8 mouse cellular contexts compared by ENCODE assay signal in the genomic region with DNA sequence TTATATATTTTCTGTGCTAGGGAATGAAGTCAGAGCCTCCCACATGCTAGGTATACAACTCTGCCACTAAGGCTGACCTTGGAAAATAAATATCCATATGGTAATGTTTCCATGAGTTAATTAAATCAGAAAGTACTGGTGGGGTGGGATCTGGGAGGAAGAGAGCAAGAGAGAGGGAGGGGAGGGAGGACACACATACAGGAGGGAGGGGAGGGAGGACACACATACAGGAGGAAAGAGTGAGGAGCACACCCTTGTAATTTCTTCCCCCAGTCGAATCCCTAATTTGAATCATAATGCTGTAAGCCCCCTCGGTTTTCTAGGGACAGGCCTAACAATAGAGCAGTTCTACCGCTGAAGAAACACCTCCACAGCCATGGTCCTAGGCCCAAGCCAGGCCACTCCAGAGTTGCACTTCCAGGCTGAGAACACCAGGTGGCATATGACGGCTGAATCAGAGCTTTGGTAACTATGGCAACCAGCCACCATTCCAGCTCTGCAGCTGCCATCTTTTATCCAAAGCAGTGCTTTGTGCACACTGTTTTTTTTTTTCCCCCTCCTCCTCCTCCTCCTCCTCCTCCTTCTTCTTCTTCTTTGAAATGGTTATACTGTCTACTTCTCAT. TPM values are rescaled to one million over a fixed set of nuclear protein-coding genes. Genes with fewer than 3 reads are reported as not detected.
DNase-seq lines count a peak whose midpoint lies in the region; ATAC-seq and TF ChIP-seq lines count a peak whose summit lies in the region.

No protein-coding gene starts in this region.

- TF ChIP-seq CTCF in layer of hippocampus, adult 2 months (conservative IDR thresholded peaks at IDR 0.05), result peak; percentile 79

- H3K4me1 ChIP-seq in forebrain, embryonic 13.5 days, result peaks cover 28% of the 10 kb centered on the region

- 3% methylated on average over 4 of the region's 4 CpGs for WGBS in forebrain, embryonic 13.5 days

- no peak overlapping the region for H3K9ac ChIP-seq in forebrain, embryonic 13.5 days

- H3K27ac ChIP-seq in forebrain, embryonic 13.5 days, result peak overlapping the region; percentile 52
- H3K27ac ChIP-seq in layer of hippocampus, adult 2 months, result no peak overlapping the region

- DNase-seq in Muller cell, postnatal 12 days (ENCODE audit: inconsistent ontology term), result peak; percentile 61
- DNase-seq in c-Kit-positive CD71-positive TER-119-positive erythroid progenitor cells, embryonic 14.5 days (ENCODE audit: low spot score), result peak; percentile 25
- DNase-seq in heart, postnatal 4 days, result peak; percentile 76
- peak; percentile 66 to 78 for DNase-seq in layer of hippocampus, adult 2 months (ENCODE audit: low spot score in 2 of 2)
- DNase-seq in lung, postnatal 10 days, result peak; percentile 81
- DNase-seq in ovary, postnatal 14 days (ENCODE audit: low spot score), result peak; percentile 47
- DNase-seq in thymus, postnatal 25 days, result peak; percentile 79

- ATAC-seq in forebrain, embryonic 13.5 days, result peak; percentile 84

- no peaks in the 10 kb centered on the region for H3K9me3 ChIP-seq in forebrain, embryonic 13.5 days (replicated peaks)

- H3K4me3 ChIP-seq in forebrain, embryonic 13.5 days, result no peak overlapping the region
- H3K4me3 ChIP-seq in layer of hippocampus, adult 2 months, result no peak overlapping the region

- H3K4me2 ChIP-seq in forebrain, embryonic 13.5 days, result no peak overlapping the region

- H3K36me3 ChIP-seq in forebrain, embryonic 13.5 days (ENCODE audit: poor library complexity, severe bottlenecking), result no peaks in the 10 kb centered on the region

- H3K27me3 ChIP-seq in forebrain, embryonic 13.5 days, result no peaks in the 10 kb centered on the region

RNA-seq across cellular contexts. Expression of gene Akr1d1, which starts 59.5 kb away (rescaled TPM):
- polyA plus RNA-seq in forebrain, embryonic 13.5 days (2015; fragmentation: Nextera tagmentation; extraction: Ambion mirVana), result not detected in 2 replicates
- not detected for total RNA-seq in heart, postnatal 4 days (2021)
- not detected for total RNA-seq in layer of hippocampus, adult 2 months (2021)

Comparison
In these comparisons a context has a peak if more than half of its experiments do, and no peak if none do; other contexts are left out.
1. DNase-seq: peak in every context shown above with its lines; median percentile 81 in lung, postnatal 10 days; 79 in thymus, postnatal 25 days; 76 in heart, postnatal 4 days; 72 in layer of hippocampus, adult 2 months; 61 in Muller cell, postnatal 12 days; 47 in ovary, postnatal 14 days; 25 in c-Kit-positive CD71-positive TER-119-positive erythroid progenitor cells, embryonic 14.5 days.